Mouse (Mus musculus) liver, adult 2 months (tissue): ENCODE measurements around the gene Defb36.

ENCODE experiments used
- CTCF ChIP-seq: fragments of 200-500 bp; IDR thresholded peaks from 2 replicates; pipeline ENCODE4 v1.5.1; 2011; ENCODE audit warnings: low read depth, low read length, control low read depth
- POLR2A ChIP-seq: fragments of 200-500 bp; IDR thresholded peaks from 2 replicates; pipeline ENCODE4 v1.6.1; 2011; ENCODE audit warnings: low read length, control low read depth; ENCODE audit not compliant: insufficient read depth; ENCODE audit errors: extremely low read depth

DNA sequence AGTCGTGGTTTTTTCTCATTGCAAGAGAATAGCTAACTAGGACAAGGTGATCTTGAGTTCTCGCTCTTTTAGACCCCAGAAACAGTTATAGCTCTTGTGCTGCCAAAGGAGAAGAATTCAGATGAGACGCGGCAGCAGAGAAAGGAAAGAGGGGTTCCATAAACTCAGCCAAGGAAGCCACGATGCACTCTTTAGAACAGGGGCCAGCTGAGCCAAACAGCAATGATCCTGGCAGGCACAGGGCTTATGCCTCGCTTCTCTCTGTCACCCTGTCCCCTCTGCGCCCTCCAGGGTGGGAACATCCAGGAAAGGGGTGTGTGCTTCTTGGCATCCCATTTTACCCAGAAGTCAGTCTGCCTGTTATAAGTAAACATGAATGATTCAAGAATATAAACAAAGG lies 4.8 kb upstream of the Defb36 start, which contains the start of gene Defb45:
- TF ChIP-seq CTCF (no peak), POLR2A (no peak)
